Mouse (Mus musculus): ENCODE results near the gene Ctxn2.

Ctxn2 gene

DNA sequence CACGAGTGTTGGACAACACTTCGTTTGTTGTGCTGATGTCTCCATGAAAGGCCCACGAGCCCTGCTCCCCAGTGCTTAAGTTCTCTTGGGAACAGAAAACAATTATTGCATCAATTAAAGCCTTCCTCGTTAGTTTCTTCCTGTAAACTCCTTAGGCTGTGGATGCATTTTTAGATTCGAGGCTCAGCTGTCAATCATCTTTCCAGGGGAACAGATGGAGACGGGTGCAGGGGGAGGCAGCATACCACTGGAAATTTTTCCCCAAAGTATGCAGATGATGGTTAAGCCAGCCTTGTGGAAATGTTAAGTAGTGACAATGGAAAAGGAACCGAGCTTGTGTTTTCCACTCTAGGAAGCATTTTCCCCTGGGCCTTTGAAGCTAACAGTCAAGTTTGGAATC is 60.3 kb downstream of the Ctxn2 start:
- DNase-seq (ENCODE audit: low read depth, low spot score) = no peak
